Mouse (Mus musculus) 3134 (cell line): ENCODE results near the gene Gna11.

Experiments used
- DNase-seq: peaks from one replicate; pipeline ENCODE4 v3.0.0-alpha.2; 2011; ENCODE audit warnings: low spot score; ENCODE audit not compliant: insufficient read length; ENCODE audit errors: extremely low read depth

Gene Gna11

DNA sequence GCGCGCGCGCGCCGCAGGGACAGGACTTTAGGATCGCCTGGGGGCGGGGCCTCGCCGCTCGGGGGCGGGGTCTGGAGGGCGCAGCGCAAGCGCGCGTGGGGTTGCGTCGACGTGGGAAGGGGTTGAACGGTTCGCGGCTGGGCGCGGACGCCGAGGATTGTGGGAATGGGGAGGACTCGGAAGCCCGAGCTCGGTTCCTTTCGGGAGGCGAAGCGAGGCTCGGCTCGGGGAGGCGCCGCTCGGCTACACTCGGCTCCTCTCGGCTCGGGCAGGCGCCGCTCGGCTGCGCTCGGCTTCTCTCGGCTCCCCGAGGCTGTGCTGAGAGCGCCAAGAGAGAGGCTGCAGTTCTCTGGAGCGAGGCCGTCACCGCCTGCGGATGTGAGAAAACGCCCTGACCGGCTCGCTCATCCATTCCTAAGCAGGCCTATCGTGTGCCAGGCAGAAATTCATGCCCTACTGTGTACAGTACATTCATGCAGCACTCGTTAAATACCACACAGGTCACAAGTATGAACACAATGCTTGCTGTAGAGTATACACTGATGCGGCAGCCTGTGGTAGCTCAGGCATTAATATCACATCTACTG is at the start of gene Gna11:
Gene Gna11 (minus strand): TSS at position 30 of the 587 bp plus-strand sequence.
- peak; percentile 100 for DNase-seq

DNA sequence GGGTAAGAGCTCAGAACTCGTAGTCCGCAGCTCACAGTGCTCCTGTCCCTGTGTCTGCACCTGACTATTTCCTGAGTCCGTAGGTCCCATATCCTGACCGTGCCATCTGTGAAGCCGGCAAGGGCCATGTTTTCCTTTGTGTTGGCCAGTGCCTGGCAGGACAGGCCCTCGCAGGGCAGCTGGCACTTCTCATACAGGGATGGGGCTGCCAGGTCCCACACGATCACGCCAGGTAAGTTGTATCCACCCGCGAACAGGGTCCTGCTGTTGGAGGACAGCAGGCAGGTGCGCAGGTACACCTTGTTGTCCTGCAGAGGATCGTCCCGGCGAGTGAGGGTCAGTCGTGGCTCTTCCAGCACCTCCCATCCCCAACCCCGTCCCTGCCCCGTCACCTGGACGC is 48.9 kb upstream of the Gna11 start:
- DNase-seq = no peak

DNA sequence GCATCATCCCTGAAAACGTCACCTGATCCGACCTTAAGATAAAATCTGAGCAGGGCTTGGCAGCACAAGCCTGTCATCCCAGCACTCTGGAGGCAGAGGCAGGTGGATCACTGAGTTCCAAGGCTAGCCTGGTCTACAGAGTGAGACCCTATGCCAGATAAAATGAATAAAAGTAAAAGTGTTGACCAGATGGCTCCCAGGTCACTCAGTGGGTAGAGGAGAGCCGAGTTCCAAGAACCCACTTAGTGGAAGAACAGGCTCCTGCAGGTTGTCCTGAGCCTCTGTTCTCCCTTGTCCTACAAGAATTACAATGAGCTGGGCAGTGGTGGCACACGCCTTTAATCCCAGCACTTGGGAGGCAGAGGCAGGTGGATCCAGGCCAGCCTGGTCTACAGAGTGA is 48.2 kb upstream of the Gna11 start:
- no peak for DNase-seq

DNA sequence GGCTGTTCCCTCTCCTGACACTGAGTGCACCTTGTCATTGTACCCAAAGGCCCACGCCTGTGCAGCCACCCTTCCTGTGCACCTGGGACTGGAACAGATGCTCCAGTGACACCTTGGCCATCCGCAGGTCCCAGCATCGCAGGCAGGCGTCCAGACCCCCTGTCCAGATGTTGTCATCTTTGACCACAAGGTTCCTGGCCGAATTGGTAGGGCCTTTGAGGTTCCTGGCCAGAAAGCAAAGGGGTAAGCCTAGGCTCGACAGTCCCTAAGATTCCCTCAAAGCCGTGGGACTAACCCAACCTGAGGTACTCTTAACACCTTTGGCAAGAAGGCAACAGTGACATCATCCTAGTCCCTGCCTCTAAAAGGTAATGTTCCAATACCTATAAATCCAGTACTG is 47.6 kb upstream of the Gna11 start:
- no peak for DNase-seq

DNA sequence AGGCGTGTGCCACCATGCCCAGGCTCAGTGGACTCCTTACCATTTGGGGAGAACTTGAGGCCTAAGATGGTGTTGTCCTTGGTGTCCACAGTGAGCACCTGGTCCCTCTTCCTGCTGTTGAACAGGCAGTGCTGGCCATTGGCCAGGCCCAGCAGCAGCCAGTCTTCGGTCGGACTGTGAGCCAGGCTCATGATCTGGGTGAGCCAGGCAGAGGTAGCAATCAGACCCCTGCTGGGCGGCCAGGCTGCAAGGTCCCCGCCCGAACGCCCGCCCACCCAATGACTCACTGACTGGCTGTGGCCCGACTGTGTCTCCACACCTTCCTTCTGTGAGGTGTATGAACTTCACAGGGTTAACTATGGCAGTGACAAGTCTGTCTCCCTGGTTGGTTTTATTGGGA is 46.9 kb upstream of the Gna11 start:
- DNase-seq = peak; percentile 37

DNA sequence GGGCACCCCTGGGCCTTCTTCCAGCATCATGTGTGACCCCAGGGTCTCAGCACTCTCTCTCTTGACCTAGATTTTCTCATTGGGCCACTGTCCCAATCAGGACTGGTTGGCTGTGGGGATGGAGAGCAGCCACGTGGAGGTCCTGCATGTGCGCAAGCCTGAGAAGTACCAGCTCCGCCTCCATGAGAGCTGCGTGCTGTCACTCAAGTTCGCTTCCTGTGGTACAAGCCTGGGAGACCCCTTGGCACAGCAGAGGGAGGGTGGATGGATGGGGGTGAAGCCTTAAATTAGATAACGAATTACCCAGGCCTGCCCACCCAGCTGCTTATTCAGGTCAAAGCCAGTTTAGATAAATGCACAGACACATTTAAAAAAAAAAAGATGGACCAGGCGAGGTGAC is 43.7 kb upstream of the Gna11 start:
- no peak for DNase-seq

DNA sequence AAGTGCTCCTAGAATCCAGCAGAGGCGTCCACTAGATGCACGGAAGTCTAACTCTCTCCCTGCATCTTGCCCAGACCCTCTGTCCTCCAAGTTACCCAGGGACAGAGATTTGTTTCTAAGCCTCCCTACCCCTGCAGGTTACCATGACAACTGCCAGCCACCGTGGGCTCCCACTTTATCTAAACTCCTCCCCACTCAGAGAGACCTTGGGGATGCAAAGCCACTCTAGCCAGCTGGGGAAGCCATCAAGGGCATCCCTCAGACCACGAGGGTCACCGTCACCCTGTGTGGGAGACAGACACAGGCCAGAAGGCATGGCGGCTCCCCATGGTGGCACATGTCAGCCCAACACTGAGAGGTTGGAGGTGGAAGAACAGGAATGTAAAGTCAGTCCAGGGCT is 38.4 kb upstream of the Gna11 start:
- no peak for DNase-seq

DNA sequence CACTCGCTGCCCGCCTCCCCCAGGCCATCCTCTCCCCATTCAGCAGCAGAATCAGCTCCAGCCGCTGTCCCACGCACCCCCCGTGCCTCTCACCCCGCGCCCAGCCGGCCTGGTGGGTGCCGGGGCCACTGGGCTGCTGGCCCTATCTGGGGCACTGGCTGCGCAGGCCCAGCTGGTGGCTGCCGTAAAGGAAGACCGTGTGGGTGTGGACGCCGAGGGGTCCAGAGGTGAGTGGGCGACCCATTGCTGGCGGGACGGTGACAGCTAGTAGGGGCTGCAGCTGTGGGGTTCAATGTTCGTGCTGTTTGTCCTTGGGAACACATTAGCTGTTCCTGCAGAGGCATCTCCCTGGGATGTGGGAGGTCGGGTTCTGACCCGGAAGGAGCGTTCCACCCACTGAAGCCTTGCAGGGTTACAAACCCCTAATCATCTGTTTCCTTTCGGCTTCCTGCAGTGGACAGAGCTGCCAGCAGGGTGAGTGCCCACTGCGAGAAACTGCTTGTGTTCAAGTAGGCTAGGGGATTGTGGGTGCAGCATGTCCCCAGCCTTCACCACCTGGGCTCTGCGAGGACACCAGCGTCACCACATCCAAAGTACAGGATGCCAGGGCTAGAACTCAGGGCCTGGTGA is 35.6 kb upstream of the Gna11 start:
- no peak for DNase-seq

DNA sequence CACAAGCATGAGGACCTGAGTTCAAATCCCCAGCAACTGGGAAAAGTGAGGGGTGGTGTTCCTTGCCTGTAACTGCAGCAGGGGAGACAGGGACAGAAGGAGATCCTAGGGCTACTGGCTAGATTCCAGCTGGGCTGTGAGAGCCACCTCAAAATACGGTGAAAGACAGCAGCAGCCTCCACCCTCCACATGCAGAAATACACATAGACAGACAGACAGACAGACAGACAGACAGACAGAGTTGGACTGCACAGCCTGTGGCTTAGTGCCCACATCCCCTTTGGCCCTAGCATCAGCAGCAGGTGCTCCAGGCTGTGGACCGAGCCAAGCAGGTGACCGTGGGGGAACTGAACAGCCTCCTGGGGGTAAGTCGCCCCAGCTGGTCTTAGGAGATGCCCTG is 35.0 kb upstream of the Gna11 start:
- no peak for DNase-seq

DNA sequence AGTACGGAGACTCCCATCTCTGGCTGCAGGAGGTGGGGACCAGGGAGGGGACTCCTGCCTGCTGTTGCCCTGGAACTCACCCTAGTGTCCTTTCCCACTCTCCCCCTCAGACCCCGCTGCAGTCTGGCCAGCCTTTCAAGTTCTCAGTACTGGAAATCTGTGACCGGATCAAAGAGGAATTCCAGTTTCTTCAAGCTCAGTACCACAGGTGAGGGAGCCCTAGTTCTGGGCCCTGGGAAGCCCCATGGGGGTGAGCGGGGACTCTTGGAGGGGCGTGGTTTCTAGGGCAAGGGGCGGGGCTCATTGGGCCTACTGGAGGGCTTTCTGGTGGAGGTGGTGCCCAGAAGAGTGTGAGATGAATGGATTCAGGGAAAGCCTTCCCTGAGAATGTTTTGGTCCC is 30.7 kb upstream of the Gna11 start:
- DNase-seq = no peak

DNA sequence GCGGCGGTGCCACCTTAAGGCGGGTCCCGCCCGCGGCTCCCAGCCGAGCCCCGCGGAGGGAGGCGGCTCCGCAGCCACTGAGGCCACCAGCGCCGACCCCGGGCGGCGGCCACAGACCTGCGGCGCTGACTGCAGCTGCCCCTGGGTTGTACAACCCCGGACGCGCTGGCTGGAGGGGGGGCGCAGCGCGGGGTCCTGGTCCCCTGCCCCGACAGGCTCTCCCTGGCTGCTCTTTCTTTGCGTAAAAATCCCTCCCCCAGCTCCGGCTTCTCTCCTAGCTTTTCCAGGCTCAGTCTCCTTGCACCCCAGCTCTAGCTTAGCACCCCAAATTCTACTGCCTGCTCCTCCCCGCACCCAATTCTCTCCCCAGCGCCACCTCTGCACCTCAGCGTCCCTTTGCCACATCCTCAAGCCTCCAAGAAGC is 30.2 kb upstream of the Gna11 start:
- peak; percentile 48 for DNase-seq

DNA sequence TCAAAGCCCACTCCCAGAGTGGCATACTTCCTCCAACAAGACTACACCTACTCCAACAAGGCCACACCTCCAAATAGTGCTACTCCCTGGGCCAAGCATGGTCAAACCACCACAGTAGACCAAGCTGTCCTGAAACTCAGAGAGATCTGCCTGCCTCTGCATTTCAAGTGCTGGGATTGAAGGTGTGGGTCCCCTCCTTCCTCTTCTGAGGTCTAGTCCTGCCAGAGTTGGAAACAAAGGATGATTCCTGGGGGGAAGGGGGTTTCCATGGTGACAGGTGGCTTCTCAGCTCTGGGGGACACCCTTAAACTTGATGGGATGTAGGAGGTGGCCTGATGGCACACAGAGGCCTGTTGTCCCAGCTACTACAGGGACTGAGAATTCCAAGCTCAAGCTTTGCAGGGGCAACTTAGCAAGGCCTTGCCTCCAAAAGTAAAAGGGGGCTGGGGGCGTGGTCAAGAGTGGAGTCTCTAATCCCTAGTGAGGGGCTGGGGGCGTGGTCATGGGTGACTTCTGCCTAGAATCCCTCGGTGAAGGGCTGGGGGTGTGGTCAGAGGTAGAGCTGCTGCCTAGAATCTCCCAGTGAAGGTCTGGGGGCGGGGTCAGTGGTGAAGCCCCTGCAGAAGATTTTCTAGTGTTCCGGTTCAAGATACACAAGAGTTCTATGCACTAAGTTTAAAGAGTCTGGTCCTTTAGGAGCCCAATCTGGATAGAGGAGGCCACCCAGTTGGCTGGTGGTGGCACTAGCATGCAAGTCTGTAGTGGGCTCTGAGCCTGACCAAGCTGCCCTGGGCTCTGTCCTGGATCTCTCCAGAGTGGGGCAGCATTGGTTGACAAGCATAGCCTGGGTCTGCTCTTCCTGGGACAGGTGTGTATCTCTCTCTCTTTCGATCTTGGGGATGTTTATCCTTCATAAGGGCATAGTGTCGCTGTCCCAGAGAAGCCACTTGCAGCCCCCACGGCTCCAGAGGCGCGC is 29.4 kb upstream of the Gna11 start, which contains the start of gene Tle2:
Gene Tle2 (plus strand): TSS at position 481 of the 976 bp plus-strand sequence.
- DNase-seq = no peak

DNA sequence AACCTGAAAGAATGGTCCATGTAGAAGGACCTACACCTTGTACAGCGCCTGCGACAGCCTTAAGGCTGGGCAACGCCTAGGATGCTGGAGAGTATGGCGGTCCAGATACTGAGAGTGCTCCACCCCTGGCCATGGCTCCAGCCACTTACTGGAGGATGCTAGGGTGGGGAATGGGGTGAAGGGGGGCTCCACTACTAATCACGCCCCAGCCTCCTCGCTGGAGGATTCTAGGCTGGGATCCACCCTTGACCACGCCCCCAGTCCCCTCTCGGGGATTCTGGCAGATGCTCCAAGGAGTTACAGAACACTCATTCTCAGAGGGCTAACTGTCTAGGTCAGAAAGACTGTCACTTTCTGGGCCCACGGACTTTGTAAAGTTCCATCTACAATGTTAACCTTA is 28.0 kb upstream of the Gna11 start:
- DNase-seq = no peak

DNA sequence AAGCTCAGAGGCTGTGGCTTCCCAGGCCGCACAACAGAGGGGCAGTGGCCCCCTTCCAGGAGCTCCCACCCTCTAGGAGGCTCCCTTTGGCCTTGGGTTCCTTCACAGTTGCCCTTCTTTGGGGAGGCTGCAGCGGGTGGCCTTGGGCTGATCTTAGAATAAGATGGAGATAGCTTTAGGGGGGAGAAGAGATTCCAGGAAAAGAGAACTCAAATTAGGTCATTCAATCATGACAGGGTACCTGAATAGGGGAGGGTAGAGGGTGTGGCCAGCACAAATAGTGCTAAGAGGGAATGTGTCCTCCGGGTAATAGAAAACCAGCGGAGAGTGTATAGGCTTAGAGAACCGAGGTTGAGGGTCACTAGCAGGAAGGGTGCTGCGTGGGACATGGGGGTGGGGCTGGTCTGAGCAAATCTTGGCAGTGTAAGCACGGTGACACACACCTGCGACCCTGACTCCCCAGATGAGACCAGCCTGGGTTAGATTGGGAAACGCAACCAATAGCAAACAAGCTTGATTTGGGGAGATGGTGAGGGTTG is 27.2 kb upstream of the Gna11 start:
- DNase-seq = no peak

DNA sequence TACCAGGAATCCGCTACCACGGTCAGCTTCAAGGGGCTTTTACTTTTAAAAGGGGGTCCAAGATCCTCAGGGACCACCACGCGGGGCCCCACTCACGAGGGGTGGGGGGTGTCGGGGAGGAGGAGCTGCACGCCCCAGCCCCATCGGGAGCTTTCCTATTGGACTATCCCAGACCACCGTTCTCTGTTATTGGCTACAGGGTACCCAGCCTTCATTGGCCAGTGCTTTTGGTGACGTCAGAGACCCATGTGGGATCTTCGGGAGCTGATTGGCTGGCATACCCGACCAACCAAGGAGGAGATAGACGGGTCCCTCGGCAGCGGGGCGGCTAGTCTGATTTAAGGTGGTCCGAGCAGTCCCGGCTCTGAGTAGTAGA is 26.5 kb upstream of the Gna11 start:
- DNase-seq = peak; percentile 89

DNA sequence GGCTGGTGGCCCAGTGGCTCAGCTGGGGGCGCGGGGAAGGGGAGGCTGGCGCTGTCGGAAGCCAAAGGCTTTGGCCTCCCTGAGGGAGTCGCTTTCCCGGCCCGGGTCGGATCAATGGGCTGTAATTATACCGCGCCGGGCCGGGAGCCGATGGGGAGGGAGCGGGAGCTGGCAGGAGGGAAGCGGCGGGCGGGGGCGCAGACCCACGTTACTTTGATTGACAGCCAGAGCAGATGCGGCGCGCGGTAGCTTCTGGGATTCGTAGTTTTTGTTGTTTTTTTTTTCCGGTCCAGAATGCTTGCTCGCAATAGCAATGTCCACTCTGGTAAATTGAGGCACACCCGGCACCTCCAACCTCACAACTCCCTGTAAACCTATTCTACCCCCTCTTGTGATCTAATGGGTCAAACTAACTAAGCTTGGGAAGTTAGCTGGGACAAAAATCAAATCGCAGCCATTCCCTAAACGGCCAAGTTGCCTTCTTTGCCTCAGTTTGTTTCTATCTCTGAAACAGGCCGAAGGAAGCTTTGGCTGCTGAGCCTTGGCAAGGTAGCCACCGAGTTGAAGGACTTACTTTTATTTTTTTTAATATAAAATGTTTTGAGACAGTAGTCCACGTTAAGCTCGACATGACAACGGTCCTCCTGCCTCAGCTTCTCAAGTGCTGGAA is 26.0 kb upstream of the Gna11 start:
- peak; percentile 87 for DNase-seq

DNA sequence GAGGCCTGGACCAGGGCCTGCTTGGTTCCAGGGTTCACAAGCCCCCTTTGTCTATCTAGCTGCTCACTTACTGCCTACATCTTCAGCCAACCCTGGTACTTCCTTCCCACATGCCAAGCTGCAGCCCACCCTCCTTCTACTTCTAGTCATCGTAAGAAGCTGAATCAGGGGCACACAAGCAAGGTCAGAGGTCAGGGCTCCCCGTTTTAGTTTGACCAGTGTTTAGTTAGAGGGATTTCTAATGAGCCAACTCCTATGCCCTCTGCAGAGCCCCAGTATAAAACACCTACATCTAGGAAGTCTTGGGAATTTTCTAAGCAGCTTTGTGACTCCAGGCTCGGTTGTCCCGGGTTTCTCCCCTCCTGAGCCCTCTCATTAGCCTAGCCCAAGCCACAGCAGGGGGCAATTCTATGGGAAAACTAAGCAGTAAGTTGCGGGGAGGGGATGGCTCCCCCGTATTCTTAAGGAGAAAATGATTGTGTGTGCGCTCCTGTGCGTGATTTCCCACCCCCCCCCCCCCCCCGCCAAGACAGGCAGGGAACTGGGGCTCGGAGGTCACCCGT is 25.3 kb upstream of the Gna11 start:
- no peak for DNase-seq

DNA sequence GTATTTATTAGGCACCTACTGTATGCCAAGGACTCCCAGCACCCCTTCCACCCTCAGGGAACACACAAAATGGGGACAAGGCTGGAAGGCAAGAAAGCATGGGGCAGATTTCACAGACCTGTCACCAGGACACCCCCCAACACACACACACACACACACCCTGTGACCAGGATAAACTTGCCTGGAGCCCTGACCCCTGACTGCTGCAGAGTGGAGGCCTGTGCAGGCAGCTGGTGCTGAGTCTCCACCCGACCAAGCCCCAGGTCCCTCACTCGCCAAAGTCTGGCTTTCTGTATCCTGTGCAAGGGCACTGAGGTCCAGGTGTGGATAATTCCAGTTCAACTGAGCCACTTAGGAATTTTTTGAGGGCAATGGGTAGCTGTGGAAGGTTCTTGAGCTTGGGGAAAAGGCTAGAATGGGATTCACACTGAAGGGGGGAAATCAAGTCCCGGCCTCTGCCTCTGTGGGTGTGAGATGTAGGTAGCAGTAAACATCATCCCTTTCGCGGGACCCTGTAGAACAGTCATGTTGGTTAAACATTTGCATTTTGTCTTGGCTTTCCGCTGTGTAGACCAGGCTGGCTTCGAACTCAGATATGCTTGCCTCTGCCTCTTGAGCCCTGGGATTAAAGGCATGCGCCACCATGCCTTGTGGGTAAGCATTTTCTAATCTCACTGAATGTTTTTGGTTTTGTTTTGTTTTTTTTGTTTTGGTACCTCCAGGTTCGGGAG is 24.7 kb upstream of the Gna11 start:
- no peak for DNase-seq

DNA sequence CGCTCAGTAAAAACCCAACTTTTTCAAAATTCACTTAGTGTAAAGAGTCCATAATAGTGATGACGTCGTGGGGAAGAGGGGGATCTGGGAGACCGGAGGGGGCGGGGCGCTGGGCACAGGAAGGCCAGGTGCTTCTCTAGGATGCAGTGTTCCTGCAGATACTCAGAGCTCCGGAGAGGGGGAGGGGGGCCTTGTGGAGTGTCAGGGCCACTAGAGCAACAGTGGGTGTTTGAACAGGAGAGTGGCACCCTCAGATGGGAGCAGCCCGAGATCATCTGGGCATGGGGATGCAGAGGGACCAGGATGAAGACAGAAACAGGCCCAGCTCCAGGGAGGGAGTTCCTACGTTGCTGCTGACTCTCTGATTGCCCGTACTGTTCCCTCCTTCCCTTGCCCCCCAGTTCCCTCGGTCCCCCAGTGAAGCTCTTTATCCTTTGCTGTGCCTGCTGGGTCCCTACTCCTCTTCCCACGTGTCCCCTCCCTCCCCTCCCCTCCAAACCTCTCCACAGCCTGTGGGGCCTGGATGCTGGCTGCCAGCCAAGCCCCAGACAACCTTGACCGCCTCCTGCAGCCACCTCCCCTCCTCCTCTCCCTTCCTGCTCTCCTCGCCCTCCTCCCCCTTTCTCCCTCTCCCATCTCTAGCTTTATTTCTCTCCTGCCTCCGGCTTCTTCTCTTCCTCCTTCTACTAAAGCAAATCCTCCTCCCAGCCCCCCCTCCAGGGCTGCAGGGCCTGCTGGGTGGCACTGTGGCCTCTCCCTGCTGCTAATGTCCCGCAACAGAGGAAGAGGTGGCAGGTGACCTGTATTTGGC is 23.6 kb upstream of the Gna11 start:
- DNase-seq = no peak
